In the genomic region with DNA sequence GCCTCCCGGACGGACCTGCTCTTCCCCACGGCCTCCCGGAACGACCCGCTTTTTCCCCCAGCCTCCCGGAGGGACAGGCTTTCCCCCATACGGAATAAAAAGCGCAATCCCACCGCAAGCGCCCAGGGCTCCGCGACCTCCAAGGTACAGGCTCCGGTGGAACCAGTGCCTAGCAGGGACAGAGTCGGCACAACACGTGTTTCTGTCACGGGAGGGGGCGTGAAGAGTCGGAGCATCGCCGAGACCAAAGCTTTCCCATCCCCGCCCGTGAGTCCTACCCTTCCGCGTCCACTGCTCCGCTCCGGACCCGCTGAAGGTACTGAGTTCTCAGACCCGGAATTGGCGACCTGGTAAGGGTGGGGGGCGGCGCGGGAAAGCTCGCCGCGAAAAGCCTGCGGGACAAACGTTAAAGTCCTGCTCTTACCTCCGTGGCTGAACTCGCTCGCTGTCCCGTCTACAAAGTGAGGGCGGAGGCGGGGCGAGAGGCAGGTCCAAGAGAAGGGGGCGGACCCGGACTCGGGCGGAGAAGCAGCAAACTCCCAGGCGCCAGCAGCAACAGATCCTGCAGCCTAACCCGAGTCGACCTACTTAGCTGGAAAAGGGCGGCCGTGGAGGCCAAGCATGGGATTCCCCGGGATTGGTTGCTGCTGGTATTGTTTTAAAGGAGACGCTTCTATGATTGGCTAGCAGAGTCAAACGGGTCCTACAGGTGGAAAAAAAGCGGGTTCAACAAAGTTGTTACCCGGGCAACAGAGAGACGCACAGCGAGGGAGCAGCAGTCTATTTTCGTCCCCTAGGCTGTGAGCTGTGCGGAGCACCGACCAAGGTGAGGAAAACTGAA, we compare ENCODE assay signal across 9 mouse cellular contexts. TPM values are rescaled to one million over a fixed set of nuclear protein-coding genes. Genes with fewer than 3 reads are reported as not detected.
DNase-seq lines count a peak whose midpoint lies in the region; ATAC-seq lines count a peak whose summit lies in the region.
"Had no signal": no experiment of that assay in that cellular context is flagged by ENCODE, and none has a peak within 500 bp of the region (broad histone marks: within the 10 kb centered on the region; RNA-seq: fewer than 3 reads in every experiment).

Gene Nup62cl (minus strand): TSS at position 578 of the 841 bp plus-strand sequence.
Gene Pih1h3b (plus strand): TSS at position 745 of the 841 bp plus-strand sequence.

- DNase-seq in cerebellum, adult 11-12 months = no peak
- peak; percentile 27 to 34 for DNase-seq in adrenal gland, postnatal 4 days (ENCODE audit: low spot score in 2 of 2)
- peak; percentile 36 for DNase-seq in forebrain, embryonic 10.5 days (ENCODE audit: extremely low spot score, low spot score)
- DNase-seq in heart, postnatal 10 days = peak; percentile 32 to 36
- peak; percentile 73 to 85 for DNase-seq in kidney, postnatal 25 days
- DNase-seq in skeletal muscle tissue, adult 2 months (ENCODE audit: low read depth, low spot score) = peak; percentile 11

- H3K4me3 ChIP-seq in forebrain, embryonic 10.5 days = peak within 1 kb of the TSS; percentile 47
- H3K4me3 ChIP-seq in megakaryocyte, embryonic 14.5 days (replicated peaks) = peak within 1 kb of the TSS; percentile 88

- peaks cover 22% of the 10 kb centered on the region for H3K9me3 ChIP-seq in forebrain, embryonic 10.5 days
- H3K9me3 ChIP-seq in megakaryocyte, embryonic 14.5 days = peaks cover 21% of the 10 kb centered on the region

- peak; percentile 31; the same call in 1 of the 2 replicates for ATAC-seq in cerebellum, adult (ENCODE audit: insufficient number of reproducible peaks, low FRiP score, low TSS enrichment)

- intact Hi-C loops in heart, postnatal 10 days (cut with DNase I) = no loop called here

- no peak within 1 kb of the TSS for H3K27ac ChIP-seq in forebrain, embryonic 10.5 days

- peaks cover 69% of the 10 kb centered on the region for H3K27me3 ChIP-seq in forebrain, embryonic 10.5 days (ENCODE audit: poor library complexity, severe bottlenecking)
- H3K27me3 ChIP-seq in megakaryocyte, embryonic 14.5 days (replicated peaks) = peaks cover 28% of the 10 kb centered on the region

- peaks cover 7% of the 10 kb centered on the region; the same call in 1 of the 2 replicates for H3K4me1 ChIP-seq in forebrain, embryonic 10.5 days
- H3K4me1 ChIP-seq in megakaryocyte, embryonic 14.5 days = peaks cover 7% of the 10 kb centered on the region; the same call in 1 of the 2 replicates

- no peaks in the 10 kb centered on the region for H3K36me3 ChIP-seq in forebrain, embryonic 10.5 days (replicated peaks)
- H3K36me3 ChIP-seq in megakaryocyte, embryonic 14.5 days (replicated peaks; ENCODE audit: low read length) = no peaks in the 10 kb centered on the region

- WGBS in forebrain, embryonic 10.5 days = 31% methylated on average over 64 of the region's 64 CpGs

RNA-seq across cellular contexts. Expression of gene Nup62cl, which starts in this region (rescaled TPM):
- 10 to 100 TPM in 1 of 2 experiments, 1 to 10 TPM in 1; 7.3 to 16.8 TPM for total RNA-seq in adrenal gland, postnatal 4 days (2021)
- polyA plus RNA-seq in forebrain, embryonic 10.5 days (2016; fragmentation: Nextera tagmentation; extraction: Ambion mirVana) = 1.9 and 2.0 TPM in 2 replicates
- total RNA-seq in heart, postnatal 10 days (2021) = not detected
- polyA plus RNA-seq in megakaryocyte, embryonic 14.5 days (2012; ENCODE audit: insufficient read depth, low replicate concordance) = not detected in 2 replicates

RNA-seq across cellular contexts. Expression of gene Pih1h3b, which starts in this region (rescaled TPM):
- not detected for total RNA-seq in adrenal gland, postnatal 4 days (2021)
- not detected in 2 replicates for polyA plus RNA-seq in forebrain, embryonic 10.5 days (2016; fragmentation: Nextera tagmentation; extraction: Ambion mirVana)
- total RNA-seq in heart, postnatal 10 days (2021) = not detected
- not detected in 2 replicates for polyA plus RNA-seq in megakaryocyte, embryonic 14.5 days (2012; ENCODE audit: insufficient read depth, low replicate concordance)
- total RNA-seq: layer of hippocampus, postnatal 36 days had no signal

Comparison
In these comparisons a context has a peak if more than half of its experiments do, and no peak if none do; other contexts are left out.
1. RNA of gene Nup62cl (total RNA-seq): 7.3 to 16.8 TPM in adrenal gland, postnatal 4 days; not detected in heart, postnatal 10 days; every median in the first group is over 4 times any median in the second.
2. Peak in DNase-seq in heart, postnatal 10 days; RNA of the genes that start here not detected or under 1 TPM.